Mouse (Mus musculus): ENCODE measurements around the gene Xpot. TPM values are rescaled to one million over a fixed set of nuclear protein-coding genes. Genes with fewer than 3 reads are reported as not detected.

Gene Xpot
- total RNA-seq (2023) = 10 to 100 TPM; 43.0 to 44.6 TPM

GRCm38 (mm10) chr10:121626186-121626882 is at the start of gene Xpot:
Gene Xpot, minus strand, starts transcription at chr10:121626332.

GRCm38 (mm10) chr10:121641272-121642053 is 15.3 kb upstream of the Xpot start, which contains the start of gene D930020B18Rik:
Gene D930020B18Rik, plus strand, starts transcription at chr10:121641588.

GRCm38 (mm10) chr10:121586675-121587370 is 39.3 kb downstream of the Xpot start, which contains the start of gene Tbk1:
Gene Tbk1, minus strand, starts transcription at chr10:121586787.

Other genes with a start within 250 kb of the Xpot start
- 10 to 100 TPM; 70.3 to 80.2 TPM for gene Rassf3, start 150.0 kb downstream of the Xpot start, total RNA-seq (2023)
- gene Tbk1, start 39.5 kb downstream of the Xpot start, total RNA-seq (2023) = 10 to 100 TPM; 81.1 to 84.0 TPM
- gene D930020B18Rik, start 15.3 kb upstream of the Xpot start, total RNA-seq (2023) = not detected
- gene BC048403, start 113.6 kb upstream of the Xpot start, total RNA-seq (2023) = 10 to 100 TPM in 1 of 2 experiments, 1 to 10 TPM in 1; 8.0 to 10.6 TPM

All from B cell, adult 67 days (primary cell).